Mouse (Mus musculus) MEL (cell line): Measurements from ENCODE around the gene Galnt9. TPM values are rescaled to one million over a fixed set of nuclear protein-coding genes. Genes with fewer than 3 reads are reported as not detected.

Source experiments
- DNase-seq: peaks from one replicate; pipeline ENCODE4 v3.0.0; 2011; ENCODE audit warnings: low read depth, low spot score
- H3K27ac ChIP-seq: 2 replicates; pipeline ENCODE4 v1.5.1; 2012; ENCODE audit warnings: low read depth, mild to moderate bottlenecking, control low read depth, low read length, moderate library complexity; ENCODE audit not compliant: control insufficient read depth
- H3K27me3 ChIP-seq, 2 experiments: fragments of 150-350 bp in 1 of 2; sonication (generic) in 1 of 2; 2 replicates each; pipeline ENCODE4 v1.6.1; 2012; ENCODE audit warnings: low read length in 2 of 2, mild to moderate bottlenecking in 2 of 2, improper control_type of control experiment in 1 of 2, moderate library complexity in 1 of 2; ENCODE audit not compliant: insufficient read depth in 2 of 2, control insufficient read depth in 1 of 2
- H3K36me3 ChIP-seq, 2 experiments: 2 replicates each; pipeline ENCODE4 v1.6.1; 2012 to 2014; ENCODE audit warnings: low read length in 2 of 2, improper control_type of control experiment in 1 of 2, inconsistent platforms in 1 of 2, mild to moderate bottlenecking in 1 of 2; ENCODE audit not compliant: insufficient read depth in 2 of 2, control insufficient read depth in 1 of 2
- H3K4me1 ChIP-seq, 2 experiments: fragments of 150-350 bp in 1 of 2; sonication (generic) in 1 of 2; 2 replicates each; pipeline ENCODE4 v1.6.1; 2012; ENCODE audit warnings: low read length in 2 of 2, improper control_type of control experiment in 1 of 2, mild to moderate bottlenecking in 1 of 2; ENCODE audit not compliant: insufficient read depth in 2 of 2, control insufficient read depth in 1 of 2
- H3K4me3 ChIP-seq, 2 experiments: fragments of 150-350 bp in 1 of 2; sonication (generic) in 1 of 2; 2 replicates each; pipeline ENCODE4 v1.5.1; 2012; ENCODE audit warnings: low read depth in 2 of 2, low read length in 2 of 2, mild to moderate bottlenecking in 2 of 2, moderate library complexity in 2 of 2, control low read depth in 1 of 2, improper control_type of control experiment in 1 of 2; ENCODE audit not compliant: control insufficient read depth in 1 of 2, insufficient read depth in 1 of 2
- H3K79me2 ChIP-seq: 2 replicates; pipeline ENCODE4 v1.6.1; 2012; ENCODE audit warnings: mild to moderate bottlenecking, low read length, moderate library complexity; ENCODE audit not compliant: control insufficient read depth, poor library complexity, insufficient read depth
- H3K9ac ChIP-seq: 2 replicates; pipeline ENCODE4 v1.6.1; 2012; ENCODE audit warnings: low read depth, mild to moderate bottlenecking, control low read depth, low read length, moderate library complexity; ENCODE audit not compliant: control insufficient read depth, poor library complexity, severe bottlenecking
- H3K9me3 ChIP-seq: fragments of 150-350 bp; sonication (generic); replicated peaks from 2 replicates; pipeline ENCODE4 v1.6.1; 2012; ENCODE audit warnings: mild to moderate bottlenecking, low read length, improper control_type of control experiment, moderate library complexity; ENCODE audit not compliant: insufficient read depth
- BHLHE40 ChIP-seq: IDR thresholded peaks from 2 replicates; pipeline ENCODE4 v1.6.1; 2012; ENCODE audit warnings: low read depth, mild to moderate bottlenecking, inconsistent platforms, low read length, improper control_type of control experiment, borderline replicate concordance
- CHD2 ChIP-seq: IDR thresholded peaks from 2 replicates; pipeline ENCODE4 v1.6.1; 2011; ENCODE audit warnings: low read length, improper control_type of control experiment
- E2F4 ChIP-seq: IDR thresholded peaks from 2 replicates; pipeline ENCODE4 v1.6.1; 2011; ENCODE audit warnings: low read depth, low read length, improper control_type of control experiment, borderline replicate concordance
- ELF1 ChIP-seq: IDR thresholded peaks from 2 replicates; pipeline ENCODE4 v1.6.1; 2014; ENCODE audit warnings: low read depth, mild to moderate bottlenecking, inconsistent platforms, low read length, improper control_type of control experiment, moderate library complexity
- EP300 ChIP-seq, 2 experiments: IDR thresholded peaks; 2 replicates each; pipeline ENCODE4 v1.6.1; 2011; ENCODE audit warnings: improper control_type of control experiment in 2 of 2, low read length in 2 of 2, low read depth in 1 of 2, mild to moderate bottlenecking in 1 of 2
- GABPA ChIP-seq: IDR thresholded peaks from 2 replicates; pipeline ENCODE4 v1.6.1; 2012; ENCODE audit warnings: low read depth, mild to moderate bottlenecking, inconsistent platforms, low read length, improper control_type of control experiment, moderate library complexity
- HCFC1 ChIP-seq: IDR thresholded peaks from 2 replicates; pipeline ENCODE4 v1.6.1; 2012; ENCODE audit warnings: low read depth, mild to moderate bottlenecking, inconsistent platforms, low read length, improper control_type of control experiment, moderate library complexity
- KAT2A ChIP-seq: conservative IDR thresholded peaks from 2 replicates; pipeline ENCODE4 v1.6.1; 2012; ENCODE audit warnings: low read depth, low read length, improper control_type of control experiment, inconsistent platforms
- MAX ChIP-seq: IDR thresholded peaks from 2 replicates; pipeline ENCODE4 v1.6.1; 2011; ENCODE audit warnings: low read length, improper control_type of control experiment
- MAZ ChIP-seq: IDR thresholded peaks from 2 replicates; pipeline ENCODE4 v1.6.1; 2012; ENCODE audit warnings: low read depth, mild to moderate bottlenecking, inconsistent platforms, low read length, improper control_type of control experiment
- MEF2A ChIP-seq: IDR thresholded peaks from 2 replicates; pipeline ENCODE4 v1.6.1; 2014; ENCODE audit warnings: low read depth, mild to moderate bottlenecking, inconsistent platforms, low read length, improper control_type of control experiment; ENCODE audit not compliant: poor library complexity, insufficient replicate concordance, severe bottlenecking; ENCODE audit errors: extremely low read depth
- MXI1 ChIP-seq: IDR thresholded peaks from 2 replicates; pipeline ENCODE4 v1.6.1; 2011; ENCODE audit warnings: mild to moderate bottlenecking, low read depth, low read length, improper control_type of control experiment
- MYB ChIP-seq: IDR thresholded peaks from 2 replicates; pipeline ENCODE4 v1.6.1; 2011; ENCODE audit warnings: mild to moderate bottlenecking, low read depth, low read length, improper control_type of control experiment
- NELFE ChIP-seq: IDR thresholded peaks from 2 replicates; pipeline ENCODE4 v1.6.1; 2011; ENCODE audit warnings: low read depth, low read length, improper control_type of control experiment
- NRF1 ChIP-seq: IDR thresholded peaks from 2 replicates; pipeline ENCODE4 v1.6.1; 2014; ENCODE audit warnings: low read depth, mild to moderate bottlenecking, inconsistent platforms, low read length, improper control_type of control experiment, moderate library complexity; ENCODE audit not compliant: poor library complexity, insufficient read depth, severe bottlenecking
- POLR2A ChIP-seq, 2 experiments: IDR thresholded peaks; 2 replicates each; pipeline ENCODE4 v1.6.1; 2011 to 2012; ENCODE audit warnings: low read length in 2 of 2, mild to moderate bottlenecking in 2 of 2, control low read depth in 1 of 2, improper control_type of control experiment in 1 of 2, low read depth in 1 of 2, moderate library complexity in 1 of 2; ENCODE audit not compliant: control insufficient read depth in 1 of 2, insufficient read depth in 1 of 2, poor library complexity in 1 of 2
- POLR2AphosphoS5 ChIP-seq: IDR thresholded peaks from 2 replicates; pipeline ENCODE4 v1.6.1; 2012; ENCODE audit warnings: low read depth, borderline replicate concordance, mild to moderate bottlenecking, inconsistent platforms, low read length, moderate library complexity, mixed read lengths
- RCOR1 ChIP-seq: IDR thresholded peaks from 2 replicates; pipeline ENCODE4 v1.6.1; 2012; ENCODE audit warnings: low read depth, mild to moderate bottlenecking, inconsistent platforms, low read length, improper control_type of control experiment
- SIN3A ChIP-seq: IDR thresholded peaks from 2 replicates; pipeline ENCODE4 v1.6.1; 2012; ENCODE audit warnings: low read length, improper control_type of control experiment, inconsistent platforms
- SMC3 ChIP-seq: IDR thresholded peaks from 2 replicates; pipeline ENCODE4 v1.6.1; 2011; ENCODE audit warnings: low read depth, low read length, improper control_type of control experiment
- TAL1 ChIP-seq: IDR thresholded peaks from 2 replicates; pipeline ENCODE4 v1.6.1; 2012; ENCODE audit warnings: mild to moderate bottlenecking, inconsistent platforms, low read length, moderate library complexity, mixed read lengths
- TCF12 ChIP-seq: IDR thresholded peaks from 2 replicates; pipeline ENCODE4 v1.6.1; 2014; ENCODE audit warnings: low read depth, mild to moderate bottlenecking, inconsistent platforms, low read length, improper control_type of control experiment, moderate library complexity
- UBTF ChIP-seq: IDR thresholded peaks from 2 replicates; pipeline ENCODE4 v1.6.1; 2012; ENCODE audit warnings: low read depth, mild to moderate bottlenecking, inconsistent platforms, low read length, improper control_type of control experiment, moderate library complexity, borderline replicate concordance; ENCODE audit not compliant: insufficient read depth
- USF1 ChIP-seq: IDR thresholded peaks from 2 replicates; pipeline ENCODE4 v1.6.1; 2014; ENCODE audit warnings: low read depth, mild to moderate bottlenecking, inconsistent platforms, low read length, improper control_type of control experiment, moderate library complexity
- USF2 ChIP-seq, 2 experiments: IDR thresholded peaks; 2 replicates each; pipeline ENCODE4 v1.6.1; 2011 to 2012; ENCODE audit warnings: improper control_type of control experiment in 2 of 2, low read length in 2 of 2, borderline replicate concordance in 1 of 2, inconsistent platforms in 1 of 2, low read depth in 1 of 2, mild to moderate bottlenecking in 1 of 2; ENCODE audit not compliant: insufficient read depth in 1 of 2
- ZC3H11A ChIP-seq: IDR thresholded peaks from 2 replicates; pipeline ENCODE4 v1.6.1; 2012; ENCODE audit warnings: low read depth, mild to moderate bottlenecking, inconsistent platforms, low read length, improper control_type of control experiment
- ZKSCAN1 ChIP-seq: IDR thresholded peaks from 2 replicates; pipeline ENCODE4 v1.6.1; 2012; ENCODE audit warnings: low read depth, mild to moderate bottlenecking, inconsistent platforms, low read length, improper control_type of control experiment, moderate library complexity
- ZMIZ1 ChIP-seq: IDR thresholded peaks from 2 replicates; pipeline ENCODE4 v1.6.1; 2012; ENCODE audit warnings: low read depth, mild to moderate bottlenecking, inconsistent platforms, low read length, improper control_type of control experiment, moderate library complexity
- polyA plus RNA-seq, 2 experiments: library from polyadenylated mRNA; stranded (reverse) in 1 of 2; unstranded in 1 of 2; fragments of >175 nt in 1 of 2; fragments of >200 nt in 1 of 2; gene quantifications; 2 replicates each; pipeline versions ENCODE4 v1.2.1 to v1.2.4; 2012; ENCODE audit warnings: low replicate concordance in 2 of 2, low read depth in 1 of 2; ENCODE audit not compliant: insufficient read length in 2 of 2, insufficient read depth in 1 of 2, missing spikeins in 1 of 2
- total RNA-seq: library from RNA; depleted of rRNA; stranded (reverse); fragments of 300-350 nt; gene quantifications from 2 replicates; pipeline ENCODE4 v1.2.3, GENCODE M21; 2012

The Galnt9 gene
- total and polyA plus RNA-seq, 3 experiments = 0.23 to 0.99 TPM; not detected in 1

DNA sequence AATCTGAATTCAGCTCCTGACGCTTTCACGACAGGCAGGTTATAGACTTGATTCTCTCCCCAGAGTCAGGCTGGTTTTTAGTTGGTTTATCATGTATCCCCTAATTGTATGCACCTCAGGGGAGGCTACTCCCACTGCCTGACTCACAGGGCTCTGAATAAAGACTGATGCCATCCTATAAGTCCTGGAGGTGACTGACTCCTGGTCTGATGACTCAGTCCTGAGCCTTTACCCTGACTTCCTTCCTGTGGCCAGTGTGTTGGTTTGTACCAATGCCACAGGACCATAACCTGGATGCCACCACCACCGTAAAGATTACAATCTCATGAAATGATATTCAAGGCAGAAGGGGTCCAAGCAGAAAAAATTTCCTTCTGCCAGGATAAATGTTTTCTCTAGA is 40.8 kb upstream of the Galnt9 start:
- no peak overlapping the region for H3K9ac ChIP-seq
- no peak overlapping the region for H3K4me3 ChIP-seq
- H3K9me3 ChIP-seq = no peaks in the 10 kb centered on the region
- peaks cover 2 to 5% of the 10 kb centered on the region in 2 experiments; a peak in 2 of 4 replicates for H3K27me3 ChIP-seq
- H3K79me2 ChIP-seq = no peaks in the 10 kb centered on the region
- no peaks in the 10 kb centered on the region for H3K4me1 ChIP-seq
- DNase-seq = no peak
- no peak overlapping the region for H3K27ac ChIP-seq
- no peaks in the 10 kb centered on the region for H3K36me3 ChIP-seq
- no peak for TF ChIP-seq ELF1
- no peak for TF ChIP-seq ZC3H11A
- TF ChIP-seq EP300 (IDR thresholded peaks at IDR 0.05; ENCODE audit: low read depth in 1 of 2, low read length in 2 of 2) = no peak
- no peak for TF ChIP-seq NRF1
- no peak for TF ChIP-seq POLR2AphosphoS5
- TF ChIP-seq POLR2A (IDR thresholded peaks at IDR 0.05; ENCODE audit: control insufficient read depth in 1 of 2, insufficient read depth in 1 of 2, low read depth in 1 of 2, low read length in 2 of 2, poor library complexity in 1 of 2) = no peak
- TF ChIP-seq BHLHE40 = no peak
- no peak for TF ChIP-seq ZKSCAN1
- no peak for TF ChIP-seq MXI1
- TF ChIP-seq MAZ = no peak
- TF ChIP-seq RCOR1 = no peak
- TF ChIP-seq NELFE = no peak
- TF ChIP-seq HCFC1 = no peak
- no peak for TF ChIP-seq KAT2A
- no peak for TF ChIP-seq MAX
- TF ChIP-seq MYB = no peak
- no peak for TF ChIP-seq UBTF
- no peak for TF ChIP-seq CHD2
- no peak for TF ChIP-seq GABPA

DNA sequence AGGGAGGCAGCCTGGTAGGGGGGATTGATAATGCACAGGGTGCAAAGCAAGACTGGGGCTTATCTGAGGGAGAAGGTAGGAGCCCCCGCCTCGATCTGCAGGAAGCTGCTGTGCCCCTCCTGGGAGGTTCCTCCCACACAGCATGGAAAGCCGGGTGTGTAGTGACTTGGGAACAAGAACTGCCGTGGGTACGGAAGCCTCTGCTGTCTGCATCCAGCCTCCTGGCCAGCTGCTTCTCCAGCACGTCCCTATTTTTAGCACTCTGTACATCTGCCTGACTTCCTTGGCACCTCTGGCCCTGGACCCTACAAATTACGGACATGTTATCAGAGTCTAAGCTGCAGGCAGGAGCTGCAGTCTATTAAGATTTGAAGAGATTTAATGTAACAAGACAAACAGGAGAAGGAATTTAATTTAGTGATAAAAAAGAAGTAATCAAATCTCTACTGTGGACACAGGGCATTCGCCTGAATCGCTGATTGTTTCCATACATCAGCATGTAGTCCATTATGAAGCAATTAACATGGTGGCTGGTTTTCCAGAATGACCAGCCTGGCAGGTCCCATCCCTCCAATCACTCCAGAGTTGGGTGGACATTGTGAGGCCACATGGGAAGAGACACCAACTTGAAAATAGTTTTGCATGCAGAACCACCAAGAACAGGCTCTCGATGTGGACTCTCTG is 38.4 kb upstream of the Galnt9 start:
- H3K79me2 ChIP-seq = no peaks in the 10 kb centered on the region
- no peak overlapping the region for H3K9ac ChIP-seq
- H3K27ac ChIP-seq = no peak overlapping the region
- H3K27me3 ChIP-seq = peaks cover 2 to 5% of the 10 kb centered on the region in 2 experiments; a peak in 2 of 4 replicates
- no peak overlapping the region for H3K4me3 ChIP-seq
- no peaks in the 10 kb centered on the region for H3K36me3 ChIP-seq
- H3K9me3 ChIP-seq = no peaks in the 10 kb centered on the region
- no peak for DNase-seq
- no peaks in the 10 kb centered on the region for H3K4me1 ChIP-seq
- no peak for TF ChIP-seq USF1
- TF ChIP-seq NELFE = no peak
- no peak for TF ChIP-seq USF2 (IDR thresholded peaks at IDR 0.05; ENCODE audit: borderline replicate concordance in 1 of 2, insufficient read depth in 1 of 2, low read depth in 1 of 2, low read length in 2 of 2)
- no peak for TF ChIP-seq SMC3
- no peak for TF ChIP-seq HCFC1
- no peak for TF ChIP-seq GABPA
- no peak for TF ChIP-seq MEF2A
- no peak for TF ChIP-seq MYB
- no peak for TF ChIP-seq TAL1
- no peak for TF ChIP-seq TCF12
- no peak for TF ChIP-seq ZMIZ1
- TF ChIP-seq SIN3A = no peak
- TF ChIP-seq BHLHE40 = no peak
- no peak for TF ChIP-seq E2F4
- TF ChIP-seq, all 39 proteins: peak for 0
